21 mouse cellular contexts compared by ENCODE assay signal in the genomic region with DNA sequence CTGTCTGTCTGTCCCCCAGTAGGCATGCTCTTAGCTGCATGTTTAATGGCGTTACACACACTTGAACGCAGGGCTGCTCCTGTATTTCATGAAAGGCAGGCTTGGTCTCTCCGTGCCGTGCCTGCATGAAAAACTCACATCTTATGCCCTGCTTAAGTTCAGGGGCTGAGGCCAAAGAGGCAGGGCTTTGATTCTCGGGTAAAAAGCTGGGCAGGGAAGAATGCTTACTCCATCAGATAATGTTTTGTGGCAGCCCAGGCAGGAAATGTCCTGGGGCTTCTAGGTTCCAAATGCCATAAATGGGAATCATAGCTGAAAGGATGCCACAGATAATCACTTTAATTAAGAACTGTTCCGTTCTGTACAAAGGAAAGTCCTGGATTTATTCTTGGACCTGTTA.
DNase-seq lines count a peak whose midpoint lies in the region; ATAC-seq lines count a peak whose summit lies in the region.
"Had no signal": no experiment of that assay in that cellular context is flagged by ENCODE, and none has a peak within 500 bp of the region (broad histone marks: within the 10 kb centered on the region; RNA-seq: fewer than 3 reads in every experiment).

No protein-coding gene starts in this region.

- H3K27ac ChIP-seq in midbrain, embryonic 14.5 days (replicated peaks; ENCODE audit: low read depth, low read length), result no peak overlapping the region; the same call in 1 of the 2 replicates
- no peak overlapping the region for H3K27ac ChIP-seq in midbrain, embryonic 11.5 days (ENCODE audit: low read depth, low read length)
- H3K27ac ChIP-seq: forebrain, embryonic 10.5 days; gastrocnemius, adult 2 months; heart, embryonic 13.5 days; hindbrain, embryonic 15.5 days; kidney, embryonic 15.5 days; limb, embryonic 13.5 days; liver, embryonic 14.5 days; lung, embryonic 15.5 days had no signal

- H3K4me2 ChIP-seq in midbrain, embryonic 14.5 days (ENCODE audit: low read length), result no peak overlapping the region
- H3K4me2 ChIP-seq in midbrain, embryonic 11.5 days, result no peak overlapping the region
- H3K4me2 ChIP-seq: heart, embryonic 13.5 days; hindbrain, embryonic 15.5 days; kidney, embryonic 15.5 days; limb, embryonic 13.5 days; lung, embryonic 15.5 days had no signal

- H3K9me3 ChIP-seq in midbrain, embryonic 14.5 days (ENCODE audit: control insufficient read depth, low read length), result no peaks in the 10 kb centered on the region
- no peaks in the 10 kb centered on the region for H3K9me3 ChIP-seq in midbrain, embryonic 11.5 days (ENCODE audit: control insufficient read depth, low read length)
- H3K9me3 ChIP-seq: forebrain, embryonic 10.5 days; heart, embryonic 13.5 days; hindbrain, embryonic 15.5 days; kidney, embryonic 15.5 days; limb, embryonic 13.5 days; lung, embryonic 15.5 days had no signal

- no peak overlapping the region for H3K9ac ChIP-seq in midbrain, embryonic 14.5 days (replicated peaks; ENCODE audit: low read length)
- no peak overlapping the region for H3K9ac ChIP-seq in midbrain, embryonic 11.5 days (ENCODE audit: low read length)
- H3K9ac ChIP-seq: heart, embryonic 13.5 days; hindbrain, embryonic 15.5 days; kidney, embryonic 15.5 days; limb, embryonic 13.5 days; liver, embryonic 14.5 days; lung, embryonic 15.5 days had no signal

- 36% methylated on average over 6 of the region's 6 CpGs for WGBS in midbrain, embryonic 14.5 days
- WGBS in midbrain, embryonic 11.5 days, result 63% methylated on average over 6 of the region's 6 CpGs

- no peaks in the 10 kb centered on the region for H3K27me3 ChIP-seq in midbrain, embryonic 14.5 days (ENCODE audit: control insufficient read depth, insufficient read depth, low read length)
- H3K27me3 ChIP-seq in midbrain, embryonic 11.5 days (ENCODE audit: control insufficient read depth, insufficient read depth, low read length), result no peaks in the 10 kb centered on the region
- H3K27me3 ChIP-seq: heart, embryonic 13.5 days; hindbrain, embryonic 15.5 days; kidney, embryonic 15.5 days; limb, embryonic 13.5 days; lung, embryonic 15.5 days had no signal

- no peak for ATAC-seq in midbrain, embryonic 14.5 days (ENCODE audit: low FRiP score, low TSS enrichment)
- no peak for ATAC-seq in midbrain, embryonic 11.5 days (ENCODE audit: low FRiP score)
- ATAC-seq: intestine, postnatal 0 days had no signal

- H3K4me1 ChIP-seq in midbrain, embryonic 14.5 days (ENCODE audit: control insufficient read depth, insufficient read depth, low read length), result peaks cover 4% of the 10 kb centered on the region; the same call in 1 of the 2 replicates
- H3K4me1 ChIP-seq in midbrain, embryonic 11.5 days (ENCODE audit: control insufficient read depth, insufficient read depth, low read length), result no peaks in the 10 kb centered on the region
- H3K4me1 ChIP-seq: kidney, embryonic 15.5 days; lung, embryonic 15.5 days had no signal

- H3K36me3 ChIP-seq in midbrain, embryonic 14.5 days (ENCODE audit: control insufficient read depth, insufficient read depth, low read length), result no peaks in the 10 kb centered on the region
- no peaks in the 10 kb centered on the region for H3K36me3 ChIP-seq in midbrain, embryonic 11.5 days (ENCODE audit: control insufficient read depth, insufficient read depth, low read length)
- H3K36me3 ChIP-seq: forebrain, embryonic 10.5 days; heart, embryonic 13.5 days; hindbrain, embryonic 15.5 days; kidney, embryonic 15.5 days; limb, embryonic 13.5 days; lung, embryonic 15.5 days had no signal

- no peak overlapping the region for H3K4me3 ChIP-seq in midbrain, embryonic 14.5 days (replicated peaks; ENCODE audit: low read depth, low read length)
- no peak overlapping the region for H3K4me3 ChIP-seq in midbrain, embryonic 11.5 days (ENCODE audit: low read depth, low read length)
- H3K4me3 ChIP-seq: forebrain, embryonic 10.5 days; gastrocnemius, adult 2 months; heart, embryonic 13.5 days; hindbrain, embryonic 15.5 days; kidney, embryonic 15.5 days; limb, embryonic 13.5 days; lung, embryonic 15.5 days had no signal

- DNase-seq in midbrain, embryonic 14.5 days, result peak; percentile 36
- no peak for DNase-seq in midbrain, embryonic 11.5 days (ENCODE audit: low spot score, missing footprints)
- peak; percentile 71 to 80 for DNase-seq in cerebellum, adult 18-20 months
- DNase-seq in cerebellum, postnatal 25 days, result peak; percentile 71 to 72
- no peak for DNase-seq in lung, postnatal 4 days
- DNase-seq in ovary, postnatal 10 days (ENCODE audit: low spot score), result no peak
- no peak for DNase-seq in urinary bladder, postnatal 4 days (ENCODE audit: low spot score in 2 of 2)
- DNase-seq: B cell, adult 2 months; gastrocnemius, adult 2 months; heart, adult 18-20 months; right cerebral cortex, postnatal 14 days; spleen, adult 18-20 months; thymus, adult 2 months had no signal

Comparison
In these comparisons a context has a peak if more than half of its experiments do, and no peak if none do; other contexts are left out.
1. DNase-seq: peak in midbrain, embryonic 14.5 days (single experiment), cerebellum, adult 18-20 months (2 of 2) and cerebellum, postnatal 25 days (2 of 2); none in midbrain, embryonic 11.5 days (single experiment), lung, postnatal 4 days (0 of 2), ovary, postnatal 10 days (single experiment) and urinary bladder, postnatal 4 days (0 of 2).